Mouse (Mus musculus): ENCODE measurements at regions not wholly inside any gene's neighbourhood (a gene's known extent, or its start where the extent isn't known, plus 50 kb on each side); places are given as distances from the start of the nearest gene placed in this dataset.

GRCm38 (mm10) chr4:81058809-81059208 is 148.4 kb downstream of the Lurap1l start:
- TF ChIP-seq EP300 (IDR thresholded peaks at IDR 0.05; ENCODE audit: low read depth in 1 of 2, low read length in 2 of 2) (no peak), BHLHE40 (IDR thresholded peaks at IDR 0.05; ENCODE audit: borderline replicate concordance, low read depth, low read length) (no peak), USF1 (IDR thresholded peaks at IDR 0.05; ENCODE audit: low read depth, low read length) (no peak), JUND (IDR thresholded peaks at IDR 0.05; ENCODE audit: low read depth, low read length) (no peak), TAL1 (IDR thresholded peaks at IDR 0.05; ENCODE audit: low read length) (no peak), ZC3H11A (IDR thresholded peaks at IDR 0.05; ENCODE audit: low read depth, low read length) (no peak), POLR2A (IDR thresholded peaks at IDR 0.05; ENCODE audit: control insufficient read depth in 1 of 2, insufficient read depth in 1 of 2, low read depth in 1 of 2, low read length in 2 of 2, poor library complexity in 1 of 2) (no peak), SIN3A (IDR thresholded peaks at IDR 0.05; ENCODE audit: low read length) (no peak), CTCF (IDR thresholded peaks at IDR 0.05 in 2 of 3, conservative IDR thresholded peaks at IDR 0.05 in 1 of 3; ENCODE audit: control insufficient read depth in 1 of 3, insufficient read depth in 1 of 3, low read depth in 2 of 3, low read length in 3 of 3, poor library complexity in 1 of 3, severe bottlenecking in 1 of 3) (no peak), HCFC1 (IDR thresholded peaks at IDR 0.05; ENCODE audit: low read depth, low read length) (no peak), UBTF (IDR thresholded peaks at IDR 0.05; ENCODE audit: borderline replicate concordance, insufficient read depth, low read depth, low read length) (no peak)

Measured in MEL (cell line).